Mouse (Mus musculus) limb, embryonic 12.5 days (tissue): ENCODE measurements around the gene Wdsub1. TPM values are rescaled to one million over a fixed set of nuclear protein-coding genes. Genes with fewer than 3 reads are reported as not detected.

ENCODE experiments used
- ATAC-seq: fragments of 200-750 bp; cut with Nextera tagmentation; 2 replicates; pipeline ENCODE4 v1.8.0; 2017; ENCODE audit warnings: low read depth, moderate TSS enrichment; ENCODE audit not compliant: insufficient number of reproducible peaks, insufficient read depth, low FRiP score, low TSS enrichment
- H3K27ac ChIP-seq: fragments of 300-500 bp; sonication (generic); 2 replicates; pipeline ENCODE4 v1.5.1; 2016; ENCODE audit warnings: mild to moderate bottlenecking, moderate library complexity
- H3K27me3 ChIP-seq: fragments of 300-500 bp; sonication (generic); 2 replicates; pipeline ENCODE4 v1.6.1; 2016; ENCODE audit warnings: mild to moderate bottlenecking, moderate library complexity
- H3K36me3 ChIP-seq: fragments of 300-500 bp; sonication (generic); 2 replicates; pipeline ENCODE4 v1.6.1; 2016; ENCODE audit warnings: mild to moderate bottlenecking, moderate library complexity
- H3K4me1 ChIP-seq: fragments of 300-500 bp; sonication (generic); replicated peaks from 2 replicates; pipeline ENCODE4 v1.6.1; 2016
- H3K4me2 ChIP-seq: fragments of 300-500 bp; sonication (generic); 2 replicates; pipeline ENCODE4 v1.6.1; 2016; ENCODE audit warnings: mild to moderate bottlenecking, moderate library complexity
- H3K4me3 ChIP-seq: fragments of 300-500 bp; sonication (generic); replicated peaks from 2 replicates; pipeline ENCODE4 v1.5.1; 2016; ENCODE audit warnings: mild to moderate bottlenecking
- H3K9ac ChIP-seq: fragments of 300-500 bp; sonication (generic); replicated peaks from 2 replicates; pipeline ENCODE4 v1.6.1; 2016; ENCODE audit warnings: mild to moderate bottlenecking, moderate library complexity
- H3K9me3 ChIP-seq: fragments of 300-500 bp; sonication (generic); 2 replicates; pipeline ENCODE4 v1.6.1; 2016; ENCODE audit warnings: mild to moderate bottlenecking, moderate library complexity
- WGBS: fragments of 180-500 bp; shearing (Covaris S2); methylation state at CpG from one replicate; pipeline ENCODE4 v1.1.7; 2016; 5-methylcytosine and 5-hydroxymethylcytosine counted together
- polyA plus RNA-seq: library from polyadenylated mRNA; unstranded; fragments of >200 nt; fragmentation: Nextera tagmentation; extraction: Ambion mirVana; gene quantifications from 2 replicates; pipeline ENCODE4 v1.2.1, GENCODE M21; 2016

Wdsub1 gene
- polyA plus RNA-seq = 27.9 and 36.4 TPM in 2 replicates

DNA sequence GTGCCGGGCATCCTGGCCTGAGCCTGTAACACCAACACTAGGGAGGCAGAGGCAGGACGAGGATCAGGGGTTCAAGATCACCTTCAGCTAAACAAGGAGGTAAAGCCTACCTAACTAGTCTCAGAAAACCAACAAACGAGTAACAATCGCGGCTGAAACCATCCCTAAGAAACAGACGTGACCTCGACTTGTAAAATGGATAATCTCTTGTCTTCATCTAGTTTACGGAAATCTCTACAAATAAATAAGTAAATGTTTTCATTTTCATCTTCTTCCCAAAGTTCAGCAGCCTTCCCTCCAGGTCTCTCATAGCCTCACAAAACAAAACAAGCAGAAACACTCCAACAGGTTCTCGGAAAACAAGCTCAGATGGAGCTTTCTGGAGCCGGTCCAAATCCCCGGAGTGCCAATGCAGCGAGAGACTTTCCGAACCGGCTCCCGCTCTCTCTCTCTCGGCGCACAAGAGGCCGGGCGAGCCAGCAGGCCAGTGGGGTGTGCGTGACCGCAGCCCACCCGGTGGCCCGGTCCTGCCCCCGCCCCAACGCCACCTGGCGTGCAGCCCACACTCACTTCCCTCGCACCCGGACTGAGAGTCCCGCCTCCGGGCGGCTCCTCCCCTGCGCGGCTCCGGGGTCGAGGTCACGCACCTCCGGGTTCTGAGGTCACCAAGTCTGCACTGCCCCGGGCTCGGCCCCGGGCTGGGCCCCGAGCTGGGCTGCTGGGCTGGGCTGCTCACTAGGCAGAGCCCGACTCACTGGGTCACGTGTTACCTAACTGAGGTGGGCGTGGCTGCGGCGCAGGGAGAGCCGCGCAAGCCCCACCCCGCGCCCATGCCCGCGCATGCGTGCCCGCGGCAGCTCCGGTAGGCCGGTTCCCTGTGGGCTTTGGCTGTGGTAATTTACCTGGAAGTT, at the start of gene Wdsub1:
Gene Wdsub1 (minus strand): TSS at position 761 of the 911 bp plus-strand sequence.
- Histone ChIP-seq H3K36me3 (peaks cover 15% of the 10 kb centered on the region), H3K27me3 (no peaks in the 10 kb centered on the region), H3K4me3 (peak within 1 kb of the TSS; percentile 80), H3K4me1 (peaks cover 6% of the 10 kb centered on the region; the same call in 1 of the 2 replicates), H3K9me3 (peaks cover 9% of the 10 kb centered on the region; the same call in 1 of the 2 replicates), H3K9ac (peak within 1 kb of the TSS; percentile 79), H3K4me2 (peak within 1 kb of the TSS; percentile 60), H3K27ac (peak within 1 kb of the TSS; percentile 87)
- ATAC-seq = peak; percentile 92
- WGBS = 5% methylated on average over 57 of the region's 57 CpGs

DNA sequence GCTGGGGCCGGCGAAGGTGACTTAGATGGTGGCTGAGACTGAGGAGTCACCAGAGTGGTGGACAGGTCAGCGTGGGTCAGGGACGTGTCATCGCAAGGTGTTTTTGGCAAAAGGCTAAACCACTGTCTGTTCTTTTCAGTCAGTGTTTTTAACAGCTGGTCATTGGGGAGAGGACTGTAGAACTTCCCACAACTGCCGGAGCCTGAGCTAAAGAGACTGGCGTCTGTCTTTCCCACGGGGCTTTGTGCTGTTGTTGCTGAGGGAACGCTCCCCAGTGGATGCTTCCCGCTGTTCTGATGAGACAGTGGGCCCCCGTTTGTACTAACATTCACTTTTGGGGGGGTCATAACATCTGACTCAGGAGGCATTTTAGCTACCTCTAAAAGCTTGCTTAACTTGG, 31.2 kb upstream of the Wdsub1 start:
- whole genome bisulfite sequencing = 89% methylated on average over 11 of the region's 11 CpGs
- no peak for ATAC-seq

GRCm38 (mm10) chr2:59908048-59908447, 25.7 kb upstream of the Wdsub1 start:
- Histone ChIP-seq H3K4me3 (no peak overlapping the region), H3K27me3 (no peaks in the 10 kb centered on the region), H3K27ac (no peak overlapping the region), H3K9me3 (no peaks in the 10 kb centered on the region), H3K4me1 (no peaks in the 10 kb centered on the region), H3K9ac (no peak overlapping the region), H3K4me2 (no peak overlapping the region), H3K36me3 (peaks cover 76% of the 10 kb centered on the region)
- ATAC-seq = no peak
- 87% methylated on average over 9 of the region's 9 CpGs for WGBS

More for the DNA sequence above, 31.2 kb upstream of the Wdsub1 start:
- Histone ChIP-seq H3K27ac (no peak overlapping the region), H3K36me3 (peaks cover 90% of the 10 kb centered on the region), H3K9me3 (no peaks in the 10 kb centered on the region), H3K4me1 (no peaks in the 10 kb centered on the region), H3K4me2 (no peak overlapping the region), H3K4me3 (no peak overlapping the region), H3K27me3 (no peaks in the 10 kb centered on the region), H3K9ac (no peak overlapping the region)

DNA sequence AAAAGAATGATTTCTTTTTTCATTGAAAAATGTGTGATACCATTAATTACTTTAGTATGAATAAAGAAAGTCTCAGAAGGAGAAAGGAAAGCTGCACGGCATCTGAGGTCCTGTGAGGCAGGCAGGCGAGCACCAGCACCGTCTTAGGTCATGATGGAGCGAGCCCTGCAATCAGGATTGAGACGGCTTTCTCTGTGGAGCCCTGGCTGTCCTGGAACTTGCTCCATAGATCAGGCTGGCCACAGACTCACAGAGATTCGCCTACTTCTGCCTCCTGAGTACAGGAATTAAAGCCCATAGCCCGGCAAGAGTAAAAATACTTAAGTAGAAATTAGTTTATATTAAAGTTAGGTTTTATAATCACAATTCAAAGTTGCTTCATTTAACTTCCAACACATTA, 21.6 kb upstream of the Wdsub1 start:
- ATAC-seq = no peak

DNA sequence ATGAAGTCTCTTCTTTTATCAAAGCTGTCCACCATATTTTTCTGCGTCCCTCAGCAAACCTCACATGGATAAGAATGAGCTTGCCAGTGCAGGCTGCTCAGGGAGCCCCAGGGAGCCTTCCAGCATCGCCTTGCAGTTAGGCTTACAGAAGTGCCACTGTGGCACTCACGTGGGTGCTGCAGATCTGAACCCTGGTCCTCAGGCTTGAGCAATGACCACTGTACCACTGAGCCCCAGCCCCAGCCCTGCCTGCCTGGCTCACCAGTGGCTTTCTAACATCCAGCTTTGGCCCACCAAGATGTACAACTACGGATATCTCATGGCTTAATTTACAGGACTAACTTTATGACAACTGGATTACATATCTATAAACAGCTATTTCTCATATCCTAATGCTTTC, 16.3 kb upstream of the Wdsub1 start:
- Histone ChIP-seq H3K36me3 (peaks cover 51% of the 10 kb centered on the region), H3K27me3 (no peaks in the 10 kb centered on the region), H3K4me2 (no peak overlapping the region), H3K9me3 (no peaks in the 10 kb centered on the region), H3K27ac (no peak overlapping the region), H3K4me3 (no peak overlapping the region), H3K4me1 (peaks cover 11% of the 10 kb centered on the region), H3K9ac (no peak overlapping the region)
- ATAC-seq = no peak
- 82% methylated on average over 4 of the region's 4 CpGs for WGBS

More for the DNA sequence above, 21.6 kb upstream of the Wdsub1 start:
- WGBS = 86% methylated on average over 7 of the region's 7 CpGs
- H3K27me3 ChIP-seq = no peaks in the 10 kb centered on the region
- H3K4me1 ChIP-seq = no peaks in the 10 kb centered on the region
- no peak overlapping the region for H3K4me2 ChIP-seq
- peaks cover 70% of the 10 kb centered on the region for H3K36me3 ChIP-seq
- H3K4me3 ChIP-seq = no peak overlapping the region
- H3K9ac ChIP-seq = no peak overlapping the region
- no peak overlapping the region for H3K27ac ChIP-seq
- no peaks in the 10 kb centered on the region for H3K9me3 ChIP-seq

- Histone ChIP-seq H3K9ac (no peak overlapping the region), H3K27me3 (no peaks in the 10 kb centered on the region), H3K4me2 (no peak overlapping the region), H3K9me3 (no peaks in the 10 kb centered on the region), H3K36me3 (peaks cover 48% of the 10 kb centered on the region), H3K4me1 (peaks cover 11% of the 10 kb centered on the region), H3K27ac (no peak overlapping the region), H3K4me3 (no peak overlapping the region)
- no peak for ATAC-seq
- WGBS = 91% methylated on average over 5 of the region's 7 CpGs
Measured at GRCm38 (mm10) chr2:59898105-59898504, 15.7 kb upstream of the Wdsub1 start.

GRCm38 (mm10) chr2:59896837-59897236, 14.4 kb upstream of the Wdsub1 start:
- peak; percentile 76 for ATAC-seq
- peaks cover 42% of the 10 kb centered on the region for H3K36me3 ChIP-seq
- H3K4me1 ChIP-seq = peaks cover 11% of the 10 kb centered on the region
- 53% methylated on average over 8 of the region's 8 CpGs for WGBS
- H3K27me3 ChIP-seq = no peaks in the 10 kb centered on the region
- H3K9me3 ChIP-seq = no peaks in the 10 kb centered on the region
- no peak overlapping the region for H3K4me2 ChIP-seq
- H3K27ac ChIP-seq = peak overlapping the region; percentile 50; the same call in 1 of the 2 replicates
- H3K4me3 ChIP-seq = no peak overlapping the region
- H3K9ac ChIP-seq = no peak overlapping the region

DNA sequence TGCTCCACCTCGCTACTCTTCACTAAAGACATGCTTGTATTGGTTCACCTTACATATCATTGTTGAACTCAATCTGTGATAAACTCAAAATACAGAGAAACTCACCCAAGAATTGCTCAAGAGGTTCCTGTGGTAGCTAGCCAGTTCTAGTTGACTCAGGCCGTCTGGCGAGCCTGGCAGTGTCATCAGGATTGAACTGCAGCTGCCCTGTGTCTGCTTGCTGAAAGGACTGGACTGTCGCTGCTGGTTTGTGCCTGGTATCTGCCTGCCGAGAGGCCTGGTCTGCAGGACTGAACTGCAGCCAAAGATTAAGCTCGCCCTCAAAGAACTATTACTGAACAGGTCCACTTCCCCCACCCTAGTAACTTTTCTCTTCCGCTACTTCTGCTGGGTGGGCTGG, 14.0 kb upstream of the Wdsub1 start:
- Histone ChIP-seq H3K9me3 (no peaks in the 10 kb centered on the region), H3K4me3 (no peak overlapping the region), H3K4me1 (peaks cover 11% of the 10 kb centered on the region), H3K4me2 (no peak overlapping the region), H3K36me3 (peaks cover 38% of the 10 kb centered on the region), H3K27ac (peak overlapping the region; percentile 50; the same call in 1 of the 2 replicates), H3K27me3 (no peaks in the 10 kb centered on the region), H3K9ac (no peak overlapping the region)
- 62% methylated on average over 7 of the region's 7 CpGs for WGBS
- no peak; the same call in 1 of the 2 replicates for ATAC-seq

DNA sequence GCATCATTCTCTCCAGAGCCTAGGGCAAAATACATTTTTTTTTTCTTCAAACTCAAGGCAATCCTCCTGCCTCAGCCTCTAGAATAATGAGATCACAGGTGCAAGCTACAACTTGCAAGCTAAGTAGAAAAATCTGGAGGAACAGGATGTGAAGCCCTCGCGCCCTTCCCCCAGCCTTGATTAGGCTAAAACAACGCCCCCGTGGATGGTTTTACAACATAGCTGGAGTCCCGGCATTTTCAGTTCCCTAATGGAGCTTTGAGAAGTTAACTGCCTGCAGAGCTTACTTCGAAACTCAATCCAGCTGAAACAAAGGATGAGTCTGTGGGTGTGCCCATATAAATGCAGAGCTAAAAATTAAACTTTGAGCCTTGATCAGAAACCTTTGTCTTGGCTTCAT, 7.3 kb upstream of the Wdsub1 start:
- no peaks in the 10 kb centered on the region for H3K27me3 ChIP-seq
- no peak overlapping the region for H3K4me3 ChIP-seq
- H3K27ac ChIP-seq = no peak overlapping the region
- H3K4me2 ChIP-seq = no peak overlapping the region
- H3K36me3 ChIP-seq = peaks cover 13% of the 10 kb centered on the region; the same call in 1 of the 2 replicates
- no peaks in the 10 kb centered on the region for H3K4me1 ChIP-seq
- ATAC-seq = no peak
- no peaks in the 10 kb centered on the region for H3K9me3 ChIP-seq
- 61% methylated on average over 6 of the region's 6 CpGs for WGBS
- H3K9ac ChIP-seq = no peak overlapping the region

GRCm38 (mm10) chr2:59882742-59883281, 421 bp upstream of the Wdsub1 start:
- peak overlapping the region; percentile 60 for H3K4me2 ChIP-seq
- peaks cover 6% of the 10 kb centered on the region; the same call in 1 of the 2 replicates for H3K4me1 ChIP-seq
- peaks cover 9% of the 10 kb centered on the region; the same call in 1 of the 2 replicates for H3K9me3 ChIP-seq
- H3K27me3 ChIP-seq = no peaks in the 10 kb centered on the region
- no peak overlapping the region for H3K27ac ChIP-seq
- no peak overlapping the region; the same call in 1 of the 2 replicates for H3K9ac ChIP-seq
- WGBS = 73% methylated on average over 8 of the region's 8 CpGs
- peaks cover 10% of the 10 kb centered on the region for H3K36me3 ChIP-seq
- H3K4me3 ChIP-seq = peak overlapping the region; percentile 80
- ATAC-seq = 0 out of 2 replicates have a peak, but pooled peaks have one; percentile 1

DNA sequence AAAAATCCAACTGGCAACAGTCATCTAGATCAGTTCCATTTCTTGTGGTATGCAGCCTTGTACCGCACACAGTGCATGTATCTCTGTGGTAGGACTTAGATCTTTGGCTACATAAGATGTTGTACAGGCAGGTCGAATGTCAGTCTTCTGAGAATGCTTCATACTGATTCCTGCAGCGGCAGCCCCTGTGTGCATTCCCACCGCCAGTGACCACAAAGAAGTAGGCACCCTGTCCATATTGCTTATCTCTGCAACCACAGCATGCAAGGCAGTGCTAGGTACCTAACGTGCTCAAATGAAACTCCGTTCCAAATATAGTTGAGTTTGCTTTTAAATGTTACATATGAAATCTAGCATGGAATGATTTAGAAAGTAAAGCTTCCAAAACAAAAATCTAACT, 987 bp downstream of the Wdsub1 start:
- no peak for ATAC-seq
- Histone ChIP-seq H3K27me3 (no peaks in the 10 kb centered on the region), H3K4me2 (peak overlapping the region; percentile 60), H3K9me3 (peaks cover 9% of the 10 kb centered on the region; the same call in 1 of the 2 replicates), H3K4me3 (peak overlapping the region; percentile 80), H3K4me1 (peaks cover 6% of the 10 kb centered on the region; the same call in 1 of the 2 replicates), H3K36me3 (peaks cover 20% of the 10 kb centered on the region), H3K9ac (no peak overlapping the region), H3K27ac (no peak overlapping the region)
- WGBS = 82% methylated on average over 6 of the region's 6 CpGs
